Mouse (Mus musculus): Measurements from ENCODE around the gene Hoxd13. TPM values are rescaled to one million over a fixed set of nuclear protein-coding genes. Genes with fewer than 3 reads are reported as not detected.

The Hoxd13 gene
- polyA plus RNA-seq, 1 experiment from 2014 or later, result 0.09 TPM

GRCm38 (mm10) chr2:74691022-74691951 lies 23.2 kb downstream of the Hoxd13 start, which contains the start of gene Hoxd10:
Hoxd10 (plus strand) TSS chr2:74691924.
- H3K4me2 ChIP-seq, result peak within 1 kb of the TSS; percentile 26
- peak within 1 kb of the TSS; percentile 29; the same call in 1 of the 2 replicates for H3K4me3 ChIP-seq
- no peaks in the 10 kb centered on the region for H3K9me3 ChIP-seq (replicated peaks)
- H3K27ac ChIP-seq (ENCODE audit: poor library complexity, severe bottlenecking), result no peak within 1 kb of the TSS
- WGBS, result 1% methylated on average over 56 of the region's 56 CpGs
- ATAC-seq (ENCODE audit: insufficient number of reproducible peaks, low FRiP score), result peak; percentile 69; the same call in 1 of the 2 replicates
- no peaks in the 10 kb centered on the region for H3K36me3 ChIP-seq
- H3K4me1 ChIP-seq (replicated peaks), result 0 out of 2 replicates have a peak, but pooled peaks cover 4% of the 10 kb centered on the region
- H3K9ac ChIP-seq, result no peak within 1 kb of the TSS
- H3K27me3 ChIP-seq (replicated peaks), result peaks cover 89% of the 10 kb centered on the region

- H3K9ac ChIP-seq, result no peak overlapping the region
- H3K27me3 ChIP-seq (replicated peaks), result peaks cover 90% of the 10 kb centered on the region
- 0 out of 2 replicates have a peak overlapping the region, but pooled peaks have one; percentile 1 for H3K4me3 ChIP-seq
- ATAC-seq (ENCODE audit: insufficient number of reproducible peaks, low FRiP score), result no peak
- H3K4me2 ChIP-seq, result no peak overlapping the region
- no peaks in the 10 kb centered on the region for H3K36me3 ChIP-seq
- H3K9me3 ChIP-seq (replicated peaks), result no peaks in the 10 kb centered on the region
- WGBS, result 4% methylated on average over 35 of the region's 35 CpGs
- H3K27ac ChIP-seq (ENCODE audit: poor library complexity, severe bottlenecking), result no peak overlapping the region
- H3K4me1 ChIP-seq (replicated peaks), result 0 out of 2 replicates have a peak, but pooled peaks cover 4% of the 10 kb centered on the region
These were observed 24.1 kb downstream of the Hoxd13 start for GRCm38 (mm10) chr2:74691995-74692807.

GRCm38 (mm10) chr2:74692808-74693431 lies 24.8 kb downstream of the Hoxd13 start:
- H3K27ac ChIP-seq (ENCODE audit: poor library complexity, severe bottlenecking), result no peak overlapping the region
- H3K9me3 ChIP-seq (replicated peaks), result no peaks in the 10 kb centered on the region
- WGBS, result under 1% methylated on average over 20 of the region's 20 CpGs
- H3K4me1 ChIP-seq (replicated peaks), result peaks cover 10% of the 10 kb centered on the region; the same call in 1 of the 2 replicates
- peaks cover 90% of the 10 kb centered on the region for H3K27me3 ChIP-seq (replicated peaks)
- 0 out of 2 replicates have a peak overlapping the region, but pooled peaks have one; percentile 1 for H3K4me3 ChIP-seq
- H3K4me2 ChIP-seq, result no peak overlapping the region
- H3K36me3 ChIP-seq, result no peaks in the 10 kb centered on the region
- no peak overlapping the region for H3K9ac ChIP-seq
- ATAC-seq (ENCODE audit: insufficient number of reproducible peaks, low FRiP score), result no peak

GRCm38 (mm10) chr2:74693432-74693827 lies 25.3 kb downstream of the Hoxd13 start:
- H3K4me1 ChIP-seq (replicated peaks), result peaks cover 15% of the 10 kb centered on the region; the same call in 1 of the 2 replicates
- WGBS, result 6% methylated on average over 4 of the region's 4 CpGs
- no peak overlapping the region for H3K4me3 ChIP-seq
- H3K4me2 ChIP-seq, result no peak overlapping the region
- ATAC-seq (ENCODE audit: insufficient number of reproducible peaks, low FRiP score), result no peak
- no peaks in the 10 kb centered on the region for H3K36me3 ChIP-seq
- no peak overlapping the region for H3K9ac ChIP-seq
- H3K9me3 ChIP-seq (replicated peaks), result no peaks in the 10 kb centered on the region
- no peak overlapping the region for H3K27ac ChIP-seq (ENCODE audit: poor library complexity, severe bottlenecking)
- H3K27me3 ChIP-seq (replicated peaks), result peaks cover 91% of the 10 kb centered on the region

GRCm38 (mm10) chr2:74694066-74694465 lies 26.0 kb downstream of the Hoxd13 start:
- Histone ChIP-seq H3K9ac (no peak overlapping the region), H3K4me3 (no peak overlapping the region)
- ATAC-seq (ENCODE audit: insufficient number of reproducible peaks, low FRiP score), result no peak

GRCm38 (mm10) chr2:74695383-74695782 lies 27.3 kb downstream of the Hoxd13 start:
- no peak overlapping the region for H3K9ac ChIP-seq
- no peaks in the 10 kb centered on the region for H3K36me3 ChIP-seq
- WGBS, result 11% methylated on average over 1 of the region's 1 CpGs
- H3K4me2 ChIP-seq, result no peak overlapping the region
- no peak overlapping the region for H3K27ac ChIP-seq (ENCODE audit: poor library complexity, severe bottlenecking)
- no peak overlapping the region for H3K4me3 ChIP-seq
- H3K9me3 ChIP-seq (replicated peaks), result no peaks in the 10 kb centered on the region
- H3K27me3 ChIP-seq (replicated peaks), result peaks cover 96% of the 10 kb centered on the region
- no peak for ATAC-seq (ENCODE audit: insufficient number of reproducible peaks, low FRiP score)
- H3K4me1 ChIP-seq (replicated peaks), result peaks cover 17% of the 10 kb centered on the region; the same call in 1 of the 2 replicates

More at GRCm38 (mm10) chr2:74694066-74694465, 26.0 kb downstream of the Hoxd13 start:
- Histone ChIP-seq H3K27me3 (replicated peaks) (peaks cover 94% of the 10 kb centered on the region), H3K27ac (ENCODE audit: poor library complexity, severe bottlenecking) (no peak overlapping the region), H3K4me1 (replicated peaks) (peaks cover 17% of the 10 kb centered on the region; the same call in 1 of the 2 replicates), H3K36me3 (no peaks in the 10 kb centered on the region), H3K9me3 (replicated peaks) (no peaks in the 10 kb centered on the region), H3K4me2 (no peak overlapping the region)
- 2% methylated on average over 16 of the region's 16 CpGs for WGBS

GRCm38 (mm10) chr2:74695813-74696430 lies 27.8 kb downstream of the Hoxd13 start:
- Histone ChIP-seq H3K4me3 (no peak overlapping the region), H3K4me1 (replicated peaks) (peaks cover 17% of the 10 kb centered on the region; the same call in 1 of the 2 replicates), H3K9me3 (replicated peaks) (no peaks in the 10 kb centered on the region), H3K27ac (ENCODE audit: poor library complexity, severe bottlenecking) (no peak overlapping the region), H3K36me3 (no peaks in the 10 kb centered on the region), H3K9ac (no peak overlapping the region), H3K27me3 (replicated peaks) (peaks cover 100% of the 10 kb centered on the region), H3K4me2 (no peak overlapping the region)
- ATAC-seq (ENCODE audit: insufficient number of reproducible peaks, low FRiP score), result no peak
- WGBS, result under 1% methylated on average over 7 of the region's 7 CpGs

- no peak overlapping the region for H3K27ac ChIP-seq (ENCODE audit: poor library complexity, severe bottlenecking)
These were observed 28.6 kb downstream of the Hoxd13 start for GRCm38 (mm10) chr2:74696442-74697335.

GRCm38 (mm10) chr2:74697567-74698121 lies 29.5 kb downstream of the Hoxd13 start, which contains the start of gene Hoxd9:
Hoxd9 (plus strand) TSS chr2:74697727.
- H3K9me3 ChIP-seq (replicated peaks), result no peaks in the 10 kb centered on the region
- H3K27ac ChIP-seq (ENCODE audit: poor library complexity, severe bottlenecking), result no peak within 1 kb of the TSS
- WGBS, result under 1% methylated on average over 43 of the region's 43 CpGs
- peaks cover 14% of the 10 kb centered on the region; the same call in 1 of the 2 replicates for H3K4me1 ChIP-seq (replicated peaks)
- no peaks in the 10 kb centered on the region for H3K36me3 ChIP-seq
- ATAC-seq (ENCODE audit: insufficient number of reproducible peaks, low FRiP score), result 0 out of 2 replicates have a peak, but pooled peaks have one; percentile 41
- H3K4me3 ChIP-seq, result peak within 1 kb of the TSS; percentile 34
- peaks cover 93% of the 10 kb centered on the region for H3K27me3 ChIP-seq (replicated peaks)
- H3K4me2 ChIP-seq, result peak within 1 kb of the TSS; percentile 63
- 0 out of 2 replicates have a peak within 1 kb of the TSS, but pooled peaks have one; percentile 34 for H3K9ac ChIP-seq

More at GRCm38 (mm10) chr2:74696442-74697335, 28.6 kb downstream of the Hoxd13 start:
- Histone ChIP-seq H3K27me3 (replicated peaks) (peaks cover 97% of the 10 kb centered on the region), H3K36me3 (no peaks in the 10 kb centered on the region), H3K4me3 (no peak overlapping the region), H3K4me2 (no peak overlapping the region), H3K9me3 (replicated peaks) (no peaks in the 10 kb centered on the region), H3K9ac (no peak overlapping the region), H3K4me1 (replicated peaks) (peaks cover 14% of the 10 kb centered on the region; the same call in 1 of the 2 replicates)
- 2% methylated on average over 34 of the region's 34 CpGs for WGBS
- no peak for ATAC-seq (ENCODE audit: insufficient number of reproducible peaks, low FRiP score)

Measured in heart, embryonic 12.5 days (tissue).